Mouse (Mus musculus) lung, adult 2 months (tissue): Measurements from ENCODE around the gene Ciao1.

Source experiments
- CTCF ChIP-seq: fragments of 200-500 bp; IDR thresholded peaks from 2 replicates; pipeline ENCODE4 v1.5.1; 2011; ENCODE audit warnings: mild to moderate bottlenecking, low read length, control low read depth; ENCODE audit not compliant: insufficient read depth
- POLR2A ChIP-seq: fragments of 200-500 bp; IDR thresholded peaks from 2 replicates; pipeline ENCODE4 v1.6.1; 2011; ENCODE audit warnings: low read depth, mild to moderate bottlenecking, control low read depth, low read length, borderline replicate concordance; ENCODE audit errors: extremely low read depth

GRCm38 (mm10) chr2:127251457-127251856 is 3.8 kb upstream of the Ciao1 start:
- TF ChIP-seq POLR2A (no peak), CTCF (no peak)
